Mouse (Mus musculus) lung, adult 2 months (tissue): ENCODE results near the gene Slc5a4a.

ENCODE experiments used
- CTCF ChIP-seq: fragments of 200-500 bp; IDR thresholded peaks from 2 replicates; pipeline ENCODE4 v1.5.1; 2011; ENCODE audit warnings: mild to moderate bottlenecking, low read length, control low read depth; ENCODE audit not compliant: insufficient read depth
- POLR2A ChIP-seq: fragments of 200-500 bp; IDR thresholded peaks from 2 replicates; pipeline ENCODE4 v1.6.1; 2011; ENCODE audit warnings: low read depth, mild to moderate bottlenecking, control low read depth, low read length, borderline replicate concordance; ENCODE audit errors: extremely low read depth

DNA sequence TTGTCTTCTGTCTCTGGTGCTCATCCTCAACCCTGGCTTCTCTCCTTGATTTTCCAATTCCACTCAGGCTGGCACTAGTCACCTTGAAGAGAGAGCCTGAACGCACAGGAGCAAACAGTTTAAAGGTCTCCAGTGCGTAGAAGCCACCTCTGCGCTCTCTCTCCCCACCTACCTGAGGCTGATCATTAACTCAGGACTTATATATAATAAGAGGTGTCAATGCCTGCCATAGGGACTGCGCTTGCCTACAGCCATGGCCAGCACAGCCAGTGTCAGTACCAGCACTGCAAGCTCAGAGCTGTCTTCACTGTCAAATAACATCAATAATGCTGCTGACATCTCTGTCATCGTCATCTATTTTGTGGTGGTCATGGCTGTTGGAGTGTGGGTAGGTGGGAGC lies at the start of gene Slc5a4a:
- TF ChIP-seq POLR2A: no peak
- TF ChIP-seq CTCF: no peak
